Mouse (Mus musculus) right cerebral cortex, postnatal 4 days (tissue): ENCODE measurements around the gene Acp5.
A peak's percentile ranks its signal among the peaks of the same experiment; 100 is the strongest.
"Not testable (repeated sequence)": the region's sequence is repeated elsewhere in the genome, so short reads cannot be mapped to it uniquely, and the experiment has no call there.

Experiments
- DNase-seq: peaks from one replicate; pipeline ENCODE4 v3.0.0-alpha.2; 2022

Acp5 gene

DNA sequence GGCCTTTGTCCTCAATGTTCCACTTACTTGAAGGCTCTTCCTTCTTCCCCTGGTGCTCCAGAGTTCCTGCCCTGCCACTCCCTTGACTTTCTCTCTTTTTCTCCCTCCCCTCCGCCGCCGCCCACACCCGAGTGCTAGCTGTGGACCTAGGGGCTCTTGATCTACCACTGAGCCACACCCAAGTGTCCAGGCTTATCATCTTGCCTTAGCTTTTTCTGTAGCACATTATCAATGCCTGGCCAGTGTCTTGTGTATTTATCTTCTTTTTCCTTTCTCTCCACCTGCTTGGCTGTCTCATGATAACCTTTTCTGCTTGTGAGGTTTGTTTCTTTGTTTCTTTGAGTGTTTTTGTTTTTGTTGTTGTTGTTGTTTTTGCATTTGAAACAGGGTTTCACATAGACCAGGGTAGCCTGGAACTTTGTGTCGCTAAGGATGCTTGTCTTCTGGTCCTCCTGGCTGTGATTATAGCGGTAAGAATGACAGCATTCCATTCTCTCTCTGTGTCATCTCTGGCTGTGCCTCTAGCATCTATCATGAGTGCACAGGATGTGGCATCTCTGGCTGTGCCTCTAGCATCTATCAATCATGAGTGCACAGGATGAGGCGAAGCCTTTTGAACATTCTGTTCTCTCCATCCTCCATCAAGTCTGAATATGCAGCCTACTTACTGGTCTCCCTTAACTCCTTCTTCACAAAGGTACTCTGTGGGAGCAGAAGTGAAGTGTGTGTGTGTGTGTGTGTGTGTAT lies at the start of gene Acp5:
Acp5 (minus strand) TSS at position 68 of the 747 bp plus-strand sequence.
- DNase-seq, result no peak

DNA sequence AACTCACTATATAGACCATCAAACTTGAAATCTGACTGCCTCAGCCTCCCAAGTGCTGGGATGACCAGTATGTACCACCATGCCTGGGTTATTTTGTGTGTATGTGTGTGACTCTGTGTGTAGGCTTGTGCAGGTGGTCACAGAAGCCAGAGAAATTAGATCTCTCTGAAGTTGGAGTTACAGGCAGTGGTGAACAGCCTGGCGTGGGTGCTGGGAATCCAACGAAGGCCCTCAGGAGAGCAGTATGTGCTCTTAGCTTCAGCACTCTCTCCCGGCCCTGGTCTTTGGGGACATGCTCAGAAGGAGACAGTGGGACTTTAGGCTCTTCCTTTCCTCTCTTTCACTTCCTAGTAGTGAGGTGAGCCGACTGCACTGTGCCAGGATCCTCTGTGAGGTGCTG lies 36.8 kb upstream of the Acp5 start:
- no peak for DNase-seq

DNA sequence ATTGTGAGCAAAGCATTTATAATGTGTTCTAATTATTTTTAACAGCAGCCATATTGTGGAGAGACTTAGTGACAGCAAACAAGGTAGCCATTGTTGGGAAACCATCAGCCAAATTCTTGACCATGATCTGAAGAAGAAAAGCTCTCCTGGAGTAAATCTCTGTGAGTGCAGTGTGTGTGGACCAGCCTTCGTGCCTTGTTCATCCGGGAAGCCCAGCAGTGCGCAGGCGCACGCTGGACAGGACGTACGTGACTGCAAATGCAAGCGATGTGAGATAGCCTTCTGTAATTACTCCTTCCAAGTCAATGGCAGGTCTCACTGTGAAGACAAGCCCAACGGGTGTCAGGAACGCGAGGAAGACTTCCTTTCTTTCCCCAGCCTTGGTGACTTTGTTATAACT lies 33.8 kb upstream of the Acp5 start:
- no peak for DNase-seq

DNA sequence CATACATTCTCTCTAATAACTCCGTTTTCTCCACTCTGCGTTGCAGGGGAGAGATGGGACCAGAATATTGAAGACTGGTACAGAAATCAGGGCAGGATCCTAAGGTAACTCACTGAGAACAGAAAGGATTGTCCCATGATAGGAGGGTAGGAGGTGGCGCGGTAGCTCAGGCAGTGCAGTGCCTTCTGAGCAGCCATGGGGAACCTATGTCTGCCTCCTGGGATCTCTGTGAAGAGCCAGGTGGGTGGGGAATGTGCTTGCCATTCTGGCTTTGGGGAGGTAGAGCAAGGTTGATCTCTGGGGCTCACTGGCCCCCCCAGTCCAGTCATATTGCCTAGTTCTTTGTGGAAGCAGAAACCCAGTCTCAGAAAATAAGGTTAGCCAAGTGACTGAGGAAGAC lies 32.2 kb upstream of the Acp5 start:
- no peak for DNase-seq

DNA sequence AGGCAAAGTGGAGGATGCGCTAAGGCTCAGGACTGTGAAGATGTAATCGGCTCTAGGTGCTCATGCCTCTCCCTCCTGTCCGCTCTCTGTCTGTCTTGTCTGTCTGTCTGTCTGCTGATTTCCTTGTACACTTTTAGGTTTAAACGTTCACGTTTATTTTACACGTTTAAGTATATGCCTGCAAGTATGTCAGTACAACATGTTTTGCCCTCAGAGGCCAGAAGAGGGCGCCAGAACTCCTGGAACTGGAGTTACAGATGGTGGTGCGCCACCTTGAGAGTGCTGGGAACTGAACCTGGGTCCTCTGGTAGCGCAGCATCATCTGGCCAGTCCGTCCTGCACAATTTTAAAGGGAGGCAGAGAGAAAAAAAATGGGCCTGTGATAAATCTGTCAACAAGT lies 31.2 kb upstream of the Acp5 start:
- no peak for DNase-seq

DNA sequence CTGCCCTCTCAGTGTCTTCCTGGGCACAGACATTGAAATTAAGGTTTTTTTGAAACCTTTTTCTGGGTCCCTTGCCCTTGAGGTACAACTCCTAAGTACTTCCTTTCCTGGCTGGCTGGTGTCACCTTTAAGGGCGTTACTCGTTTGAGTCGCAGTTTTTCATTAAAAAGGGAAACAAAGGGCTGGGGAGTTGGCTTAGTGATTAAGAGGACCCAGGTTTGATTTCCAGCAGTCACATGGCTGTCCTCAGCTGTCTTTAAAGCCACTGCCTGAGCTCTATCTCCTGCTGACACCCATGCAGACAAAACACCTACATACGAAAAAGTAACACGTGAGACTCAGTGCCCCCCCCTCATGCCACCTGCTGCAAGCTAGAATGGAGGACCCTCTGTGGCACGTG lies 30.5 kb upstream of the Acp5 start:
- no peak for DNase-seq

DNA sequence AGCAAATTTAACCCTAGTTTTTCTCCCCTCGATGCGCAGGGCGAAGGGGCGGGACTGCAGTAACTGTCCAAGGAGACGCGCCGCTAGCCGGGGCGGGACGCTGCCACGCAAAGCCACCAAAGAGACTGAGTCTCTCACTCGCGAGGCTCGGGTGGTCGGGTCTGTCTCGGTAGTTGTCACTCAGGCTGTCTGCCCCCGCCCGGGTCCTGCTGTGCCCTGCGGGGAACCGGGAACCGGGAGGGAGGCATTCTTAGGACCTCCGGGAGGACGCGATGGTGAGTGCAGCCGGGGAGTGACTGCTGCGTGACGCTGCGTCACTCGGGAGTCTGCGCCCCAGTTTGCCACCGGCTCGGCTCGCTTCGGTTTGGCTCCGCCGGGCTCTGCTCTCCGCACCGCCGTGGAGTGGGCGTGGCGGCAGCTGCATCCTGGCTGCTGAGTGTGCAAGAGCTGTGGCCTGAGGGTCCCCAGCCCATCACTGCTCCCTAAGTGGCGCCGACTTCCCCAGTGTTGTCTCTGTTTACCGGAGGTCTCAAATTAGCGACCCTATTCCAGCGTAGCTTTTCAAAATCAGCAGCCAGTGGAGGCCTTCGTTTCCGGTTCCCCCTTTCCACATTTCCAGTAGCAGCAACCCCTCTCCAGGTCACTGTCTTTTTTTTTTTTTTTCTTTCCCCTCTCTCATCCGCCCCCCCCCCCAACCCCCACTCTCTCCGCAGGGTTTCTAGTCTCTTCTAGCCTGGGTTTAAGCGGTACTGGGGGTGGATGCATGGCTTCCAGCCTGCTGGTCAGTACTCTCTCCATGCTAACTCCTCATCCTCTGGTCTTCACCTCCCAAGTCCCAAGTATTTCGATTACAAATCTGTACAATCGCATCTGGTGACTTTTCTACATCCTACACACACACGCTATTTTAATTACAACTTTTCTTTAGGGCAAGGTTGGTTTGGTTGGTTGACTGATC lies 29.5 kb upstream of the Acp5 start:
- peak; percentile 56 for DNase-seq

DNA sequence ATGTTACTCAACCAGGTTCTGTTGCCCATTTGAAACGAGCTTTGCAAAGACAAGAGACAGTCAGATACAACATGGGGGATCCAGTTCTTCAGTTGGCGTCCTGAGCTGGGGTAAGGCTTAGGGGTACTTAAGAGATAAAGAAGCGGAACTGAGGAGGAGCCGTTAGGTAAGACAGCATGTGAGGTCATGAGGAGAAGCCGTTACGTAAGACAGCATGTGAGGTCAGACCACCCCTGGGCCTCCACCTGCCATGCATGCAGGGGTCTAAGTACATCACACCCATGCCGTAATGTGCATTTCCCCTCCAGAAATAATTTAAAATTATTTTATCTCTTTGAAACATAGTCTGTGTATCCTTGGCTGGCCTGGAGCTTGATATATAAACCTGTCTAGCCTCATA lies 27.4 kb upstream of the Acp5 start:
- DNase-seq, result no peak

DNA sequence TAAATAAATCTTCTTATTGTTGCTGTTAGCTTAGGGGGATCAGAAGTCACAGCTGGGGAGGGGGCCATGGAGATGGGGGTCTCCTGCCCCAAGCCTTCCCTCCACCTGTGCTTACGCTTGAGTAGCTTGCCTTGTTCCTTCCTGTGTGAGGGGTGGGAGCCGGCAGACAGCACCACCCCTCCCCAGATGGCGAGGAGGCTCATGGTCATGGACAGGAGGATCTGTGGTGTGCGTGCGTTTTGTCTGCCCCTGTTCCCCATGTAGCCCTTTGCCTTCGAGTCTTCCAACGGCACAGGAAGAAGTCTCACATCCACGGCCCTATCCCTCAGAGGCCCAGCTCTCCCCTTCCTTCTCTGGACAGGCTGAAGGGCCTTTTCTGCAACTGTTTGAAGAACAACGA lies 26.8 kb upstream of the Acp5 start:
- no peak for DNase-seq

DNA sequence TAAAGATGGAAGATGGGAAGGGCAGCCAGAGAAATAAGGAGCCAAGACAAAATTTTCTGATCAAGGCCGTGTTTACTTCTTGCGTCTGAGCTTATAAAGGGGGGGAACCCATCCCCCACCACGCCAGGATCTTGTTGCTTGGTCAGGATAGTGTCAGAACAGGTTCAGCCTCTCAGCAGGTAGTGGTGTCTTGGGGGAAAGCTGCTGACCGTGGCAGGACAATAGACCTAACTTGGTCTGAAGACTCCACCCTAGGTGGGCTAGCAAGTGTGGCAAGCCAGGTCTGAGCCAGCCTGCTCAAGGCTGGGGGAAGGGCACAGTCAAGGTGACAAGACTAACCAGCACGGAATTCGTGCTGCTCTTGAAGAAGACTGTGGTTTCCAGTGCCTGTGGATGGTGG lies 25.8 kb upstream of the Acp5 start:
- DNase-seq, result no peak

DNA sequence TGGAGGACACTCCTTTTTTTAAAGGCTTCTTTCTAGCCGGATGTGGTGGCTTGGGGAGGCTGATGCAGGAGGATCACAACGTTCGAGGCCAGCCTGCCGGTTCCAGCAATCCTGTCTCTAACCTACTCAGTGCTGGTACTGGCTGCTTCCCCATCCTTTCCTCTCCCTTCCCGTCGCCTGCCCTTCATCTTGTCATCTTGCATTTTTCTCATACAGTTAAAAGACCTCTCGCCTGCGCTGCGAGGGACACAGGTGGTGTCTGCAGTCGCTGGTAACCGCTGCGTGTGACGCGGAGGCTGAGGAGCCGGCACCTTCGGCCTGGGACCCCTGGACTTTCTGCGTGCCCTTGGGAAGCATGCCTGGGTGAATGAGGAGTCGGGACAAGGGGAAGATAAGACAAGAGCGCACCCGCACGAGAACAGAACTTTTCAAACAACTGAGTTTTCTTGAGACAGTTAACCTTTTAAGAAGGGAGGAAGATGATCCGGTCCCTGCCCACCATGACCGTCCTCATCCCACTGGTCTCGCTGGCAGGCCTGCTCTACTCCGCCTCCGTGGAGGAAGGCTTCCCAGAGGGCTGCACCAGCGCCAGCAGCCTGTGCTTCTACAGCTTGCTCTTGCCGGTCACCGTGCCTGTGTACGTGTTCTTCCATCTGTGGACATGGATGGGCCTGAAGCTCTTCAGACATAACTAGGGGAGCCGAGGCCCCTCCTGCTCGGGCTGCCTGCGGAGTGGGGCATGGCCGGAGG lies 22.2 kb upstream of the Acp5 start:
- DNase-seq, result peak; percentile 11

DNA sequence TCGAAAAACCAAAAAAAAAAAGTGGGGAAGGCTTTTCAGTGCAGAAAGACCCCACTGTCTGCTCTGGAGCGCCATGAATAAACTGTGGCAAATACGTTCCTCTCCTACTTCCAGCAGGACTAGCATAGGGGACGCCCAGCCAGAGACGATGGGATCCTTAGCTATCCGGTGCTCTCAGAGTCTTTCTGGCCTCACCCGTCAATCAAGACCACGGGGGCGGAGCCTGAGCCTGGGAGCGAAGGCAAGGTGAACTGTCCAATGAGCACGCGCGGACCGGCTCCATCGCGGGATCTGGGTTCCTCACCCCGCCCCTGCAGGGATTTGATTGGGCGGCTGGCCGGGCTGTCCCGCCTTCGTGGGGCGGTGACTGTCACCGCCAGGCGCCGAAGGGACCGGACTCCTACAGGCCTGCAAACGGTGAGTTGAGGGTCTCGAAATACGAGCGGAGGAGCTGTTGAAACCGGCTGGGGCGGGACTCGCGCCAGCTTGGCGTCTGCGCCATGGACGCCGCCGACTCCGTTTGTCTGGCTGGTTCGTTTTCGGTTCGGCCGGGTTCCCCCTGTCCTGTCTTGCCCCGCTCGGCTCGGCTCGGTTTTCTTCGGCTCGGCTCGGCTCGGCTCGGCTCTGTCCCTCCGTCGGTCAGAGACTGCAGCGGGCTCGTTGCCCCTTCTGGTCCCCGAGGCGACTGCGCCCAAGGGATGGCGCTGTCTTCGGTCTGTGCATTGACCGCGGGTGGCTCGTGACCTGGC lies 21.2 kb upstream of the Acp5 start, which contains the start of gene Pigyl:
Pigyl (plus strand) TSS at position 350 of the 749 bp plus-strand sequence.
- DNase-seq, result peak; percentile 98

DNA sequence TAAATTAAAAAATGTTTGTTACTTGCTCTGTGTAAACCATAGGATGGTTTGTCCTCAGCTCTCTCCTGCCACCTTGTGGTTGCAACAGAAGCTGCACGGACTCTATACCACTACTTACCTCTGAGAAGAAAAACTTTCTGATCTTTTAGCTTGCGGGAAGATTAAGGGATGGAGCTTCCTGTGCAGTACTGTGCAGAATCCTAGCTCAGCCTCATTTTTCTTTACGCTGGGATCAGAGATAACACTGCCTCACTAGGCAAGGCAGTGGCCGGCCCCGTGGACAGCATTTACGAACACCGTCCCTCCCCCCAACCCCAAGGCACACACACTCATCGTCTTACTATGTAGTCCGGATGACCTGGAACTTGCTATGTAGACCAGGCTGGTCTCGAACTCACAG lies 20.1 kb upstream of the Acp5 start:
- peak; percentile 70 for DNase-seq

DNA sequence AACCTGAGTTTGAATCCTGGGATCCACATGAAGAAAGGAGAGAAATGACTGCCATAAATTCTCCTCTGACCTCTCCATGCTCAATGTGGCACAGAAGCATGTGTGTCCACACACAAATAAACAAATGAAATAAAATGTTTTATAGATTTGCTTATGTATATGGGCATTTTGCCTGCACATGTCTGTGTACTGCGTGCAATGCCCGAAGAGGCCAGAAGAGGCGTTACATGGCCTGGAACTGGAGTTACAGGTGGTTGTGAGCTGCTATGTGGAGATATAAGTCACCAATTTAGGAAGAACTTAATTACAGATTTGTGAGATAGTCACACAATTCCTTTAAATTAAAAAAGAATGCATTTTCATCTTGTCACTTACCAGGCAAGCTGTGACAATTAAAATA lies 18.3 kb upstream of the Acp5 start:
- DNase-seq, result no peak

DNA sequence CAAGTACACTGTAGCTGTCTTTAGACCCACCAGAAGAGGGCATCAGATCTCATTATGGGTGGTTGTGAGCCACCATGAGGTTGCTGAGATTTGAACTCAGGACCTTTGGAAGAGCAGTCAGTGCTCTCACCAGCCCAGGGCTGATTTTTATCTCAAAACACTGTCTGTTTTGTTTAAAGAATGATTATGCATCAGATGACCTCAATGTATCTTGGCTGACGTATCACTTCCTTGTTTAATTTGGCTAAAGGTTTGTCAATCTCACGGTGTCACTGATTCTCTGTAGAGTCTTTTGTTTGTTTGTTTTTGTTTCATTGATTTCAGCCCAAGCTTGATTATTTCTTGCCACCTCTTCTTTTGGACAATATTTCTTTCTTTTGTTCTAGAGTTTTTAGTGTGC lies 15.4 kb upstream of the Acp5 start:
- DNase-seq, result no peak

DNA sequence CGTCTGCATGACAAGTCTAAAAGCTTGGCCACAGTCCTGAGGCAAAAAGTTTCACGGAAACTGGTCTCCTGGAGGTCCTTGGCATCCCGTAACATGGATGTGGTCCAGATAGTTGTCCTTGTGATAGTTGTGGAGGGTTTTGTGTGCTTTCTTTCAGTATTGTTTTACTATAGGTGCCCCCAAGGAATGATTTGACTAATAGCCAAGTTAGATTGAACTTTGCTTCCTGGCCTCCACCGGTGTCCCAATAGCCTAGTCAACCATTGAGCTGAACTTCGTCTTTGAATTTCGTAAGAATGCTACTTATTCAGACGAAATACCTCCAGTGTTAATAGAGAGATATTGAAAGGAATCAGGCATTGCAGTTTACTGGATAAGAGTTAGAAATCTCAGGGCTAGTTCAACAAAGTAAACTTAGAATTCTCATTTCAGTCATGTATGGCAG lies 14.8 kb upstream of the Acp5 start:
- DNase-seq, result not testable (repeated sequence)

DNA sequence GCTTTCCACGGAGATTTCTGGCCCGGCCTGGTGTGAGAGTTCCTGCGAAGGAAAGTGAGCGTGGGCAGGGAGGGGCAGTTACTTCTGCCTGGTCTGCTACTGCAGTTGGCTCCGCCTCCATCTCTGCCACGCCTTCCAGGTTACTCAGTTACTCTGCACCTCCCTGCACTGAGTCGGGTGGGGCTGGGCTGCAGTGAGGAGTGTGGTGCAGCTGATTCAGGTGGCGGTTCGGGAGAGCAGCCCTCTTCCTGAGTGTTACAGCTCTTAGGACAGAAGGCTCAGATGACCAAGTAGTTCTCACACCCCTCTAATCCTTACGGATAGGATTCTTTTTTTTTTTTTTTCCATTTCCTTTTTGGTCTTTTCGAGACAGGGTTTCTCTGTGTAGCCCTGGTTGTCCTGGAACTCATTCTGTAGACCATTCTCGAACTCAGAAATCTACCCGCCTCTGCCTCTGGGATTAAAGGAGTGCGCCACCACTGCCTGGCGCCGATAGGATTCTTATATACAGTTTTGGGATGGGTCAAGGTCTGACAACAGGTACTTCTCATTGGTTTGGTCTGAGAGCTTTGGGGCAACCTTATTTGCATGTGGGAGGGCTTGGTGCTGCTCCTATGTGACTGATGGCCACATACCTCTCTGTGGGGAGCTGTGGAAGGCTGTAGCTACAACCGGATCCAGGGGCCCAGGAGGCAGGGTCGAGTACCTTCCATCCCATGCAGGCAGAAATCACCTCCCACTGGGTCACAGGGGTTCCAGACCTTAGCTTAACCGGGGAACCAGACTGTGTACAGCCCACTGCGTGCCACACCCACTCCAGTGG lies 14.1 kb upstream of the Acp5 start:
- DNase-seq, result no peak

DNA sequence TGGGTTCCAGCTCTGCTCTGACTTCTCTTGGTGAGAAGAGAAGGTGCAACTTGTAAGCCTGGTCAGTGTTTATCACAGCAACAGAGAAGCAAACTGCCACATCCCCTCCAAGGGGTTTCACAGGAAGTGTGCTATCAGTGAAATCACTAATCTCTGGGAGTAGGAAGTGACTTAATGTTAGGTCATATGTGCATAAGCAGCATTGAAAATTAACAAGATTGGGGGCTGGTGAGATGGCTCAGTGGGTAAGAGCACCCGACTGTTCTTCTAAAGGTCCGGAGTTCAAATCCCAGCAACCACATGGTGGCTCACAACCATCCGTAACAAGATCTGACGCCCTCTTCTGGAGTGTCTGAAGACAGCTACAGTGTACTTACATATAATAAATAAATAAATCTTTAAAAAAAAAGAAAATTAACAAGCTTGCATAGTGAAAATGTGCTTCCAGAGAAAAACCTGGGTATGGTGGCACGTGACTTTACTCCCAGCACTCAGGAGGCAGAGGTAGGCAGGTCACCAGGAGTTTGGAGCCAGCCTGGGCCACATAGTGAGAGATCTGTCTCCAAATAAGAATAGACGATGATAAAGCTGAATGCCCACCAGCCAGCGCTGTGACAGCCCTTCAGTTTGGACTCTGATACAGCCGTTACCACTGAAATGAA lies 8.9 kb upstream of the Acp5 start:
- no peak for DNase-seq

DNA sequence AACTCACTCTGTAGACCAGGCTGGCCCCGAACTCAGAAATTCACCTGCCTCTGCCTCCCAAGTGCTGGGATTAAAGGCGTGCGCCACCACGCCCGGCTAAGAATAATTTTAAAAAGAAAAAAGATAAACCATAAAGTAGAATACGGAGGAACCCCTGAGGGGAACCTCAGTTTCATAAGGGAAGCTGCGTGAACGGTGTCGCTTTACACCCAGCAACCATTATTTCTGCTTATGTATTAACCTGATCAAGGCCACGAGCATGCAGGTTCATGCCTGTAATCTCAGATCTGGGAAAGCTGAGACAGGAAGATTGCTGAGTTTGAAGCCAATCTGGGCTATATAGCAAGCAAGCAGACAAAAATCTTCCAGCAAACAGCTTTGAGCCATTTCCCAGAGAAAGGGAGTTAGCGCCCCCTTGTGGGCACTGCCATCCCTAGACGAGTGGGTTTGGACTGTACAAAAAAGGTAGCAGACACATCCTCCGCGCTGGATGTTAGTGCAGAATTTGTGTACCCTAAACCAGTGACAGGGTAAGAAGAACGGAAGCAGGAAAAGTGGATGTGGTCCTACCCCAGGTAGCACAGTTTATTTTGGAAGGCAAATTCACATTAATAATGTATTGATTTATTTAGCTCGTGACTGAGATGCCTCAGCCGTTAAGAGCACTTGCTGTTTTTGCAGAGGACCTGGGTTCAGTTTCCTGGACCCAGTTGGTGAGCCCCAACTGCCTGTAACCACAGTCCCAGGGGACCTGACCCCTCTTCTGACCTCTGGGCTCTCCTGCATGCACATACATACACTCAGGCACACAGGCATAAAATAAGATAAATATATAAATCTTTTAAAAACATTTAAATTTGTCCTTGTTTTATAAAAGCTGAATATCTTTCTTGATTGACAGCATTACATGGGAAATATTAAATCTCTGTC lies 7.9 kb upstream of the Acp5 start:
- DNase-seq, result peak; percentile 92

DNA sequence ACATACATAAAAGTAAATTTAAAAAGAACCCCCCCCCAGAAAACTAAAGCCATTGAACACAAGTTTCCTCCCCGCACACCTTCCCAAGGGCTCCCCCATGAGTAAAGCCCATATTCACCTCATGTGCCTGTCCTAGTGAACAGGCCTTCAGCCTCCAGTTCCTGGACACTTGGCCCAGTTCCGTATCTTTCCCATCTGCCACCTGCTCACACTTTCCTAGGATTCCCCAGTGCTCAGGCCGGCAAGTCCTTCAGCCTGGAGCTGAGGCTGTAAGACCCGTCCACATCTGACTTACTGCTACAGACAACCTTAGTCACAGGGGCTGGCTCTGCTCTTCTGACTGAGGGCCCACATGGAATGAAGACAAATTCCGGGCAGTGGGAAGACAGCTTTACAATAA lies 4.2 kb upstream of the Acp5 start:
- DNase-seq, result no peak
